Mouse (Mus musculus): ENCODE measurements at regions not wholly inside any gene's neighbourhood (a gene's known extent, or its start where the extent isn't known, plus 50 kb on each side); places are given as distances from the start of the nearest gene placed in this dataset.
A peak's percentile ranks its signal among the peaks of the same experiment; 100 is the strongest.

DNA sequence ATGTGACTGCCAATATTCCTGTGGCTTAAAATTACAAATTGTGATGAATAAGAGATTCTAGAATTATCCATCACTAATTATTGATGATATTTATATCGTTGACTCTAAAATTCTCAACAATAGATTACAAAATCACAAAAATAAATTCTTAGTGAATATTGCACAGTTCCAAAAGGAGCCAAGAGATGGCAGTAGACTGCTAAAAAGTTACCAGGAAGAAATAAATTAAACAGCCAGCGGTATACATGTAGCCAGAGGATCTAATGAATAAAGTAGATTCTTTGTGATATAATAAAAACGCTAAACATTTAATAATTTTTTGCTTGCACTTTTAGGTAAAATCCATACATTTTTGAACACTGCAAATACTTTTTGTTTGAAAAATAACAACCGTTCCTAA is 294.7 kb downstream of the Lipi start:
- Histone ChIP-seq H3K9me3 (no peaks in the 10 kb centered on the region), H3K4me1 (no peaks in the 10 kb centered on the region), H3K9ac (no peak overlapping the region), H3K36me3 (replicated peaks) (no peaks in the 10 kb centered on the region), H3K4me3 (no peak overlapping the region), H3K27ac (no peak overlapping the region), H3K27me3 (replicated peaks) (no peaks in the 10 kb centered on the region), H3K4me2 (no peak overlapping the region)
- WGBS: 41% methylated on average over 4 of the region's 4 CpGs
- no peak for ATAC-seq (replicated peaks)

DNA sequence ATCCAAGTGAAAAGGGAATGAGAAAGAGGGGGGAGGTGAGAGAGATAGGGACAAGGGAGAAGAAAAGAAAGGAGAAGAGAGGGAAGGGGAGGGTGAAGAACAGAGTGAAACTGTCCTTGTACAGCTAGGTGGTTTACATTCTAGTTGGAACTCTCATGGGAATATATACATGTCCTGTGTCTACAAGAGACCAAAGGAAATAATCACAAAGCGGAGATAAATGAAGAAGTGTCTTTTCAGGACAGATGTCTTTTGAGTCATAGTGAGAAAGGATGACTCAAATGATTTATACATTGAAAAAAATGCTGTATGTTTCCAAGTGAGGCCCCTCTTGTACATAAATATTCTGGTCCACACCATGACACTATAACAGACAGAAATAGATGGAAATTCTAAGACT is 298.7 kb downstream of the Lipi start:
- H3K9me3 ChIP-seq: no peaks in the 10 kb centered on the region
- 87% methylated on average over 1 of the region's 1 CpGs for WGBS
- no peak overlapping the region for H3K27ac ChIP-seq
- no peaks in the 10 kb centered on the region for H3K36me3 ChIP-seq (replicated peaks)
- no peaks in the 10 kb centered on the region for H3K4me1 ChIP-seq
- no peaks in the 10 kb centered on the region for H3K27me3 ChIP-seq (replicated peaks)
- H3K4me3 ChIP-seq: no peak overlapping the region
- no peak overlapping the region for H3K9ac ChIP-seq
- no peak for ATAC-seq (replicated peaks)
- no peak overlapping the region for H3K4me2 ChIP-seq

DNA sequence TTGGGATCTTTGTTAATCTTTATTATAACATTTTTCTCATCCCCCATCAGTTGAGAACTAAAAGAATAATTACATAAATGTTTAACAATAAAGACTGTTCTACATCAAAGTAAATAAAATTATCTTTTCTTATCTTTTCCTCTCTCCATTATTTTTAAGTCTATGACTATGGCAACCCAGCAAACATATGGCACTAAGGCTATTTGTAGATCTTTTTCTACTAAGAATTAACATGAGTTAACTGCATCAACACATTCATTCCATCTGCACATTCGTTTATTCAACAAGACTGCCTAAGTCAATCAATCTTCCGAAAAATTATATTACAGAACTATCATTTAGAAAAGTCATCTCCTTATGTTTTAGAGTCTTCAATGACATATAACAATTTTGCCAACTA is 300.1 kb downstream of the Lipi start:
- Histone ChIP-seq H3K27me3 (replicated peaks) (no peaks in the 10 kb centered on the region), H3K36me3 (replicated peaks) (no peaks in the 10 kb centered on the region), H3K9me3 (no peaks in the 10 kb centered on the region), H3K4me1 (no peaks in the 10 kb centered on the region), H3K27ac (no peak overlapping the region), H3K4me3 (no peak overlapping the region), H3K9ac (no peak overlapping the region), H3K4me2 (no peak overlapping the region)
- no peak for ATAC-seq (replicated peaks)
- 94% methylated on average over 2 of the region's 2 CpGs for WGBS

DNA sequence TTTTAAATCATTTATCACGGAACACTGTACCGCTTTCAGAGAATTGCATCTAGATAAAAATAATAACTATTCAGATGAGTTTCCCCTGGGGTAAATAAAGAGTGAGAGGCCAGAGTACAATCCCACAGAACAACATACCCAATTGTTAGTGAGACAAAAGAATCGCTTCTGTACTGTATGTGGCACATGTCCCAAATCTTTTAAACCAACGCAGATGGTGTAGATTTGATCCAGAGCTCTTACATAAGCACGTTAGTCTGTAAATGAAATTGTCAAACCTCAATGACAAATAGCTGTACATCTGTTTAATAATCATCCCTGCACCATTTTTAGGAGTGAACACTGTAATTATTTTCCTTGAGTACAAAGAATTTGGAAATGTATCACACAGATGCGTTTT is 322.0 kb downstream of the Lipi start:
- Histone ChIP-seq H3K9me3 (no peaks in the 10 kb centered on the region), H3K4me2 (no peak overlapping the region), H3K36me3 (replicated peaks) (no peaks in the 10 kb centered on the region), H3K27me3 (replicated peaks) (no peaks in the 10 kb centered on the region), H3K27ac (no peak overlapping the region), H3K4me1 (no peaks in the 10 kb centered on the region), H3K9ac (no peak overlapping the region), H3K4me3 (no peak overlapping the region)
- ATAC-seq (replicated peaks): no peak
- WGBS: 68% methylated on average over 6 of the region's 6 CpGs

DNA sequence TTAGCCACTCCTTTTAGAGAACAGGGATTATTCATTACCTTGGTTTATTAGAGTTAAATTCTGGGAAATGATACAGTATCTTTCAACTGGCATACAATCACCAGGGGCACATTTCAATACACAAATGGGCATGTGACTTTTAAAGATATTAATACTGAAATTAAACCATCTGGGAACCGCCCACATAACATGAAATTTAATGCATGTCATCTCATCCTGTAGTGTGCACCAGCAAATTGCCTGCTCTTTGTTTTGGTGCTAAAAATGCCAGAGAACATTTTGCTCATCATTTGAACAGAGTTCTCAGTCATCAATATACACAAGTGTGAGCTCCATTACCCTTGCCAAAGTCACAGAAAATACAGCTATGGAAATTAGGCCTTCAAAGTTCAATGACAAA is 330.9 kb downstream of the Lipi start:
- H3K4me3 ChIP-seq: no peak overlapping the region
- no peak overlapping the region for H3K4me2 ChIP-seq
- H3K36me3 ChIP-seq (replicated peaks): no peaks in the 10 kb centered on the region
- no peaks in the 10 kb centered on the region for H3K4me1 ChIP-seq
- H3K9ac ChIP-seq: no peak overlapping the region
- ATAC-seq (replicated peaks): no peak
- H3K27ac ChIP-seq: no peak overlapping the region
- WGBS: 93% methylated on average over 1 of the region's 1 CpGs
- H3K27me3 ChIP-seq (replicated peaks): no peaks in the 10 kb centered on the region
- H3K9me3 ChIP-seq: no peaks in the 10 kb centered on the region

DNA sequence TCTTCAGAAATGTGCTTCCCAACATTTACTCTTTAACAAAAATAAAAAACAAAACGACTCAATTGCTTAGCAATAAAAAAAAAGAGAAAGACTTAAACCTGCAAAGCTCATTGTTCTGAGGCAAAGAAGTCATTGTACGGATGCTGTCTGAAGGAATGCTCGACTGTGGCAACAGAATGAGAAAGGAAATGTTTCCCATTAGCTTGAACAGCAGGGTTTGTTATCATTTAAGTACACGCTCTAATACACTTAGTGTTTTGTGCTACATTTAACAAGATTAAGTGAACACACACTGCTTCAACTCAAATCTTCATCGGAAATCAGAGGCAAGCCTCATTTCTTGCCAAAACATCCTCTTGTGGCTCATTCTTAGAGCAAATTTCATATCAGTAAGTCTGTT is 336.7 kb downstream of the Lipi start:
- Histone ChIP-seq H3K27me3 (replicated peaks) (no peaks in the 10 kb centered on the region), H3K4me3 (no peak overlapping the region), H3K4me2 (no peak overlapping the region), H3K9me3 (no peaks in the 10 kb centered on the region), H3K27ac (no peak overlapping the region), H3K36me3 (replicated peaks) (no peaks in the 10 kb centered on the region), H3K9ac (no peak overlapping the region), H3K4me1 (no peaks in the 10 kb centered on the region)
- WGBS: 15% methylated on average over 5 of the region's 5 CpGs
- no peak for ATAC-seq (replicated peaks)

DNA sequence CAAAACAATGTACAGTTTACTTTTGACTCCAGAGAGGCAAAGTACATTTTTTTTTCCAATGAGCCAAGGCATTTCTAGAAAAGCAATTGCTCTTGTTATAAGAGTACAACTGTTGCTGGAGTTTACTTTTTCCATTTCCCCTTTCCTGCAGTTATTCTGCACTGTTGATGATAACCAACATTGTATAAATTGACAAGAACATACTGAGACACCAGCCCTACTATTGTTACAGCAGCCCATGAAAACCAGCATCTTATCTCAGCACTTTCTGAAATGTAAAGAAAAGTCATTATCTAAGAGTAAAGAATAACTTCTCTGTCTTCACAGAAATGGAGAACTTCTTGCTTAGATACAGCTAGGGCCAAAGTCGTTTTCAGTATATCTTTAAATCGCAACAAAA is 345.5 kb downstream of the Lipi start:
- no peaks in the 10 kb centered on the region for H3K36me3 ChIP-seq (replicated peaks)
- no peak overlapping the region for H3K4me3 ChIP-seq
- ATAC-seq (replicated peaks): no peak
- H3K9ac ChIP-seq: no peak overlapping the region
- H3K9me3 ChIP-seq: no peaks in the 10 kb centered on the region
- H3K27me3 ChIP-seq (replicated peaks): no peaks in the 10 kb centered on the region
- H3K4me2 ChIP-seq: no peak overlapping the region
- H3K4me1 ChIP-seq: no peaks in the 10 kb centered on the region
- WGBS: 93% methylated on average over 2 of the region's 2 CpGs
- H3K27ac ChIP-seq: no peak overlapping the region

DNA sequence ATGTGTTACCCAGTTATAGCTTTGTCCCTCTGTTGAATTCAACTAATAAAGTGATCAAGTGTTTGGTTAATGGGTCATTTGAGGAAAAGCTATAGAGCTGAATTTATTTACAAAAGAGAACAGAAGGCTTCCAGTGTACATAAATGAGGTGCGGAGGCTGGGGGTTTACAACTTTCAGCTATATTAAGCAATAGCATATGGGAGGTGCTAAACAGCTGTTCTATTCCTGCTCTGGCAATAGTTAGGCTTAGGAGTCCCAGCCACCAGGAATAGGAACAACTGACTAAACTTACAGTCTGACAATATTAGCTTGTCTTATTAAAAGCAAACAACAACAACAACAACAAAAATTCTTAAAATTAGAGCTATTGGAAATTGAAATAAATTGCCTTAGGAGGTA is 353.7 kb downstream of the Lipi start:
- H3K27me3 ChIP-seq (replicated peaks): no peaks in the 10 kb centered on the region
- no peak overlapping the region for H3K4me2 ChIP-seq
- ATAC-seq (replicated peaks): no peak
- no peak overlapping the region for H3K27ac ChIP-seq
- H3K4me1 ChIP-seq: no peaks in the 10 kb centered on the region
- H3K9ac ChIP-seq: no peak overlapping the region
- no peak overlapping the region for H3K4me3 ChIP-seq
- 89% methylated on average over 1 of the region's 1 CpGs for WGBS
- no peaks in the 10 kb centered on the region for H3K36me3 ChIP-seq (replicated peaks)
- no peaks in the 10 kb centered on the region for H3K9me3 ChIP-seq

DNA sequence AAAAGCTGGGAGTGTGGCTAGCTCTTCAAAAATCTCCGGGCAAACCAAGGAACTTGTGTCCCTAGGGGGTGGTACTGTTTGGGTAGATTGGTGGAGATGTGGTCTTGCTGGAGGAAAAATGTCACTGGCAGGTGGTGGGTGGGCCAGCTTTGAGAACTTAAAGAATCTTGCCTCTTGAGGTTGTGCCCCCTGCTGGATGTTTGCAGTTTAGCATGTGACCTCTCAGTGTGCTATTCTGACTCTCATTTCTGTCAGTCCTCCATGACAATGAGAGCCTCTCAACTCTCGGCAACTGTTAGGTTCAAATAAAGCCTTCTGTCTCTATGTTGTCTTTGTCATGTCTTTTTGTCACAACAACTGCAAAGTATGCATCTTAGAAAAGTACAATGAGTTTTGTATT is 392.5 kb downstream of the Lipi start:
- H3K27me3 ChIP-seq (replicated peaks): no peaks in the 10 kb centered on the region
- no peak for ATAC-seq (replicated peaks)
- no peaks in the 10 kb centered on the region for H3K36me3 ChIP-seq (replicated peaks)
- H3K9me3 ChIP-seq: no peaks in the 10 kb centered on the region
- no peak overlapping the region for H3K27ac ChIP-seq
- no peak overlapping the region for H3K9ac ChIP-seq
- no peaks in the 10 kb centered on the region for H3K4me1 ChIP-seq
- no peak overlapping the region for H3K4me3 ChIP-seq
- WGBS: 69% methylated on average over 2 of the region's 2 CpGs
- H3K4me2 ChIP-seq: no peak overlapping the region

DNA sequence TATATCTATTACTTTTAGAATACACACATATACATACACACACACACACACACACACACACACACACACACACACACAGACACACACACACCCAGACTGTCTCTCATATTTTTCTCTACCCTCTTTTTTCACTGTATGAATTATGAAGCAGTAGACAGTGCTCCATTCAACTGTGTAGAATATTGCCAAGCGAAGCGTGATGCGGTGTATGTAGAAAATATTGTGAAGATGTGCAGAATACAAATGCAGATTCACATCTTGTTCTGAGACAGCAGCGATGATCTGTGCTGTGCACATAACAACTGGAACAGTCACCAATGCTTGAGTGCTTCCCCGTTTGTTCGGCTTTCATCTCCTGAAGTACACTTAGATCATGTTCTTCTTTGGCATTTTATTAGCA is 395.5 kb downstream of the Lipi start:
- WGBS: 85% methylated on average over 6 of the region's 6 CpGs
- H3K9ac ChIP-seq: no peak overlapping the region
- no peak overlapping the region for H3K27ac ChIP-seq
- H3K9me3 ChIP-seq: no peaks in the 10 kb centered on the region
- no peak overlapping the region for H3K4me2 ChIP-seq
- H3K4me3 ChIP-seq: no peak overlapping the region
- ATAC-seq (replicated peaks): 0 out of 2 replicates have a peak, but pooled peaks have one; percentile 30
- no peaks in the 10 kb centered on the region for H3K36me3 ChIP-seq (replicated peaks)
- no peaks in the 10 kb centered on the region for H3K4me1 ChIP-seq
- H3K27me3 ChIP-seq (replicated peaks): no peaks in the 10 kb centered on the region

DNA sequence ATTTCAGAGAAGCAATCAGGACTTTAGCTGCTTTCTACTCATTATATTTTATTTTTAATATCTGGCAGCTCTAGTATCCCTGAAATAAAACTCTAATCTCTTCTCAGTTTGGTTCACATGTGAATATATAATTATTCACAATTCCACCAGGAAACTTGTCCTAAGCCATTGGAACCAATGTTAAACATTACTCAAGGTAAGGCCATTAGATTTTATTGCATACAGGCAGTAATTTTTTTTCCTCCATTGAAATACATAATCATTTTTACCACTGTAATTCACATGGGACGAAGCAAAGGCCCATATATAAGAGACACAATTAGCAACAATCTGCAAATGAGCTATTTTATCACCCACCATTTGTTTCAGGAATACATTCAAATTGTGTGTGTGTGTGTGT is 419.8 kb downstream of the Lipi start:
- no peak for ATAC-seq (replicated peaks)
- WGBS: 94% methylated on average over 1 of the region's 1 CpGs
- no peak overlapping the region for H3K27ac ChIP-seq
- no peaks in the 10 kb centered on the region for H3K4me1 ChIP-seq
- no peaks in the 10 kb centered on the region for H3K9me3 ChIP-seq
- no peaks in the 10 kb centered on the region for H3K27me3 ChIP-seq (replicated peaks)
- H3K4me3 ChIP-seq: no peak overlapping the region
- no peak overlapping the region for H3K9ac ChIP-seq
- H3K4me2 ChIP-seq: no peak overlapping the region
- no peaks in the 10 kb centered on the region for H3K36me3 ChIP-seq (replicated peaks)

DNA sequence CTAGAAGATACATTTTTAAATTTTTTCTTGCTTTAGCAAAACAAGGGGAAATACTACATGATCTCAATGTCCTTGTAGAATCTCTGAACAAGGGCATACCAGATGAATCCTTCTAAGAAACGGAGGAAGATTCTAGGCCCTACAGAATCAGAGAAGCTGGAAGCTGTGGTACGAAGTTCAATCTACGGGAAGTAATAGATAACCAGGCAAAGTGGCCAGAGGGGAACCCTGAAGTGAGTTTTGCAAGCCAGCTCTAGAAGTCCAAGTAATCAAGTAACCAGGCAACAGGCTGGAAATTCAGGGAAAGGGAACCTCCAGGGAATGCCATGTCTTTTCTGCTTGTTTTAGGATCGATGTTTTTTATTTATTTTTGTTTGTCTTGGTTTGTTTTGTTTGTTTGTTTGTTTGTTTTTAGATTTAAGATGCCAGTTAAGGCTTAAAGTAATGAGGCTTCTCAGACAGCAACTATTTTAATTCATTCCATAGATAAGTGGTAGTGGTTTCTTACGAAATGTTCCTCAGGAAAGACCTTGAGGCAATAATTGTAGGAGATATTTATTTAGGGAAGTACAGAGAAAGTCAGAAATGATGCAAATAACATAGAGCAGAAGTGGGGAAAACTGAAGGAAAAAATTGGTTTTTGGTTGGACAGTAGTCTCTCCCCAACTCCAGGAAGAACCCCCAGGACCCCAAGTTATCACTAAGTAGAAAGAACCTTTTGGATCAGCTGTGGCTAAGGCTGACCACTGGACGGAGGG is 420.7 kb downstream of the Lipi start:
- 86% methylated on average over 6 of the region's 6 CpGs for WGBS
- Histone ChIP-seq H3K27me3 (replicated peaks) (no peaks in the 10 kb centered on the region), H3K9me3 (no peaks in the 10 kb centered on the region), H3K4me3 (no peak overlapping the region), H3K9ac (no peak overlapping the region), H3K4me1 (no peaks in the 10 kb centered on the region), H3K27ac (no peak overlapping the region), H3K36me3 (replicated peaks) (no peaks in the 10 kb centered on the region), H3K4me2 (no peak overlapping the region)
- ATAC-seq (replicated peaks): no peak

DNA sequence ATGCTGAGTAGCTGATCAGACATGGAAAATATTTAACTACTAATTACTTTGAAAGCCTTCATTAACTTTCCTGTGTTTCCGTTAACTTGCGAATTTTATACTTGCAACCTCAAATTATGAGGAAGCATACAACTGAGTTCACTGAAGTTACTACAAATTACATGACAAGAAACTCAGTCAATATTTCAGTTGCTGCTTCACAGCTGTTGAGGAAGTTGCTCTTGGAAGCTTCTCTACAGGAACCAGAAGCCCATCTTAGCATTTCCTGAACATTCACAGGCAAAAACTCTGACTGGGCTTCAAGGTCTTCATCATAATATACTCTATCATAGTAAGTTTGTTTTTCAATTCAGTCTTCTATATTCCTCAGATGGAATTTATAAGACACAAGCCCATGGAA is 426.1 kb downstream of the Lipi start:
- Histone ChIP-seq H3K4me2 (no peak overlapping the region), H3K27me3 (replicated peaks) (no peaks in the 10 kb centered on the region), H3K9me3 (no peaks in the 10 kb centered on the region), H3K9ac (no peak overlapping the region), H3K36me3 (replicated peaks) (no peaks in the 10 kb centered on the region), H3K27ac (no peak overlapping the region), H3K4me1 (no peaks in the 10 kb centered on the region), H3K4me3 (no peak overlapping the region)
- 97% methylated on average over 2 of the region's 2 CpGs for WGBS
- ATAC-seq (replicated peaks): no peak
